Mouse (Mus musculus) left cerebral cortex, postnatal 10 days (tissue): ENCODE results near the gene Dydc2. TPM values are rescaled to one million over a fixed set of nuclear protein-coding genes. Genes with fewer than 3 reads are reported as not detected.

Experiments used
- DNase-seq, 2 experiments: peaks; one replicate each; pipeline ENCODE4 v3.0.0; 2021 to 2022; ENCODE audit warnings: low spot score in 2 of 2, mixed read lengths in 1 of 2; ENCODE audit errors: extremely low spot score in 1 of 2
- intact Hi-C: fragments of 180-260 bp; cut with DNase I; formaldehyde crosslinking; loops from one replicate; pipeline ENCODE4 v1.15.1; 2025
- total RNA-seq, 2 experiments: library from RNA; stranded (reverse); gene quantifications; 2 replicates each; pipeline ENCODE4 v1.2.3; 2021

Gene Dydc2
- total RNA-seq, 2 experiments from 2014 or later = 0.73 to 0.75 TPM

DNA sequence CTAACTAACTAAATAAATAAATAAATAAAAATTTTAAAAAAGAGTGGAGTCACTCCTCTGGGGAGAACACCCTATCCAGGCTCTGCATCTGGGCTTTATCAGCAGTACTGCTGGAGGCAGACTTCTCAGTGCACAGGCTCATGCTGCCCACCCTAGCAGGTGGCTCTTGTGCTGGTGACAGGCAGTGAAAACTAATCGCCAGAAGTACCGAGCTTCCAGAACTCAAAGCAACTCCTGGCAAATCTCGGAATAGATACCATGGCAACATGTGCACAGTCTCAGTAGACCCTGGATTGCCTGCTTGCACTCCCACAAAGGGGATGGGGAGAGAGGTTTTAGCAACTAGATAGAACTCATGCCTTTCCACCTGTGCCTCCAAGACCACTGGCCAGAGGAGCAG is 62.1 kb downstream of the Dydc2 start:
- intact Hi-C loops = no loop called here
- no peak for DNase-seq

DNA sequence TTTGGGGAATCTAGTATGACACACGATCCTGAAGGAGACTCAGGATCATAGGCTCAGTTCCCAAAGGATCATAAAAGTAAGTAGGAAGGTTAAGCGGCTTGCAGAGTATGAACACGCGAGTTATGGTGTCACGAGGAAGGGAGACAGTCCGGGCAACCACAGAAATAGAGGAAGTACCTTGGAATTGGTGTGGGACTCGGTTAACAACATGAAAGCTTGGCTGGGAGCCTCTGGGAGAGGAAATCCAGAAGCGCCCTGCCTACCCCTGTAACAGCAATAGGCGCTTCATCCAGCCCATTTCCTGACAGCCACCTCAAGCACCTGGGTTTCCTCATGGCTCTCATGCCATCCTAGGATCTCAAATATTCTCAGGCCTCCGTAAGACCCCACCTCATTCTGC is 62.7 kb downstream of the Dydc2 start:
- no peak for DNase-seq
- intact Hi-C loops = no loop called here

DNA sequence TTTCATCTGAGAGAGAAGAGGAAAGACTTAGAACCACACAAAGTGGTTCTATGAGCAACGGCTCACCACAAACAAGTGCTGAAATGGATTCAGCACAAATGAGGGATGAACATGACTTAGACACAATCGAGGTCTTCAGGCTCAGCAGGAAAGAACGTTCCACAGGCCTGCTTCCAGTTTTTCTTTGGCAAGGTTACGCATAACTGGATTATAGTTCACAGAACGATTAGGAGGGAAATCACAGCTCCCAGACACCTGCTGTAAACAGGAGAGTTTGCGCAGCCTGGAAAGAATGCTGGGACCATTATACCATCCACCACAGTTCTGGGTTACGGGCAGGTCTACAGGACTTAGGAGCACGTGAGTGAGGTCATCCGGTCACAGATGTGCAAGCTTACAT is 63.3 kb downstream of the Dydc2 start:
- no peak for DNase-seq
- intact Hi-C loops = no loop called here

DNA sequence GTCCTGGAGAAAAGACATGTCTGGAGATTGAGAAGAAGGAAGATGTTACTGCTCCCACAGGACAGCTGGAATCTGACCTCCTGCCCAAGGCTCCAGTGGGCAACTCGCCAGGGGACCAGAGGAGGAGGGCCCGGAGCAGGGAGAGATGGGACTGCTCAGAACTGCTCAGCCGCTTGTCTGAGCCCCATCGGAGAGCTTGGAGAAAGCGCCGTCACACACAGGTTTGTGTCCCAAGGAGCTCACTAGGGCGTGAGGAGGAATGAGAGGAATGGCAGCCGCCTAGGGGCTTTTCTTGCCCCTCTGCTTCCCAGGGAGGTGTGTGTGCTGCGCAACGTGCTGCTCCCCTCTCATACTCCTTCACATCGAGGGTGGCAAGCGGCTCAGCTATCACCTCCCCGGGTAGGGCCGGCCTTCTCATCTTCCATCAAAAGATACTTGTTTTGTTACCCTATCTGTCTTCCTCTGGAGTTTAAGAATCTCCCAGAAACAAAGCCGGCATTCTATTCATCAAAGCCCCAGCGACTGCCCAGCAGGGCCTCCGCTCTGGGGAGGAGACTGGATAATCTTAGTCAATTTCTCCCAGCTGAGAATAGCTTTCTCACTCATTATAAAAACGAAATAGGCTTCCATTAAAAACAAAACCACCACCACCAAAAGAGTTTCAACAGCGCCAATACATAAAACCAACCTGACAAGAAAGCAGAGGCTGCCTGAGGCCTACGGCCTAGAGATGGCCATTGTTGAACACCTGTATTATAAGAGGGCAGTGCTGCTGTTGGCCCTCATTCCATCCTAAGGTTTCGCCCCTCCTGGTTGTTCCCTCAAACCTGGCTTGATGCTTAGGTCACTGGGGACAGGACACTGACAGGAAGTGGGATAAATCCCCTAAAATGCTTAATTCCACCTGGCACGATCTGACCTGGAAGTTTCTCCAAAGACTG is 64.5 kb downstream of the Dydc2 start:
- peak in 1 of 2 experiments; percentile 82 for DNase-seq
- intact Hi-C loops = no loop called here

DNA sequence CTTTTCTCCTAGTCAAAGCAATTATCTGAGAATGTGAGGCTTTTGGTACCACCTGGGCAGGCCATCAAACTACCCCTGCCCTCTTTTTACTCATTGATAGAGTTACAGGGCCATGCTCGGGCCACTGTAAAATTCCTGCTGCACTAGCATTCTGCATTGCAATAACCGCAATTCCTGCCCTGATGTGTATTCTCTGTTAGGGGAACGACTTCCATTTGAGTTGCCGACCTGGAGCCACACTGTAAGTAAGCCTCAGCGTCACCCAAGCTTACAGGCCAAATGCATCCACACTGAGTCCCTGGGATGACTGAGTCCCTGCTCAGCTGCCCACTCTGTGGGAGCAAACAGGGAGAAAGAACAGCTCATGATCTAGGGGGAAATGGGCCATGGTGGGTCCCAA is 67.4 kb downstream of the Dydc2 start:
- intact Hi-C loops = no loop called here
- DNase-seq = no peak

DNA sequence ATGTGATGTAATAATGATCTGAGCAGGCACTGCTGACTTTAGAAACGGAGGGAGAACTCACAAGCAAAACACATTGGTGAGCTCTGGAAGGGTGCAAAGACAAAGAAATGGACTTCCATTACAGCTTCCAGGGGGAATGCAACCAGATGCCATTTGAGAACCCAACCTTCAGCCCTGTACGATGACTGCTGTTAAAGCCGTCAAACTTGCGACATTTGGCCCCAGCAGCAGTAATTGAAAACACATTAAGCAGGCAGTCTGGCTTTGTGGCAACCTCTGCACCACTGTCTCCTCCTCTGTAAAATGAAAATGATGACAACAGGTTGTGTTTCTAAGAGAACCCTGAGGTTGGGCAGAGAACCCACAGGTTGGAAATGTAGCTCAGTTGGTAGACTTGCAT is 68.2 kb downstream of the Dydc2 start:
- intact Hi-C loops = no loop called here
- DNase-seq = no peak

DNA sequence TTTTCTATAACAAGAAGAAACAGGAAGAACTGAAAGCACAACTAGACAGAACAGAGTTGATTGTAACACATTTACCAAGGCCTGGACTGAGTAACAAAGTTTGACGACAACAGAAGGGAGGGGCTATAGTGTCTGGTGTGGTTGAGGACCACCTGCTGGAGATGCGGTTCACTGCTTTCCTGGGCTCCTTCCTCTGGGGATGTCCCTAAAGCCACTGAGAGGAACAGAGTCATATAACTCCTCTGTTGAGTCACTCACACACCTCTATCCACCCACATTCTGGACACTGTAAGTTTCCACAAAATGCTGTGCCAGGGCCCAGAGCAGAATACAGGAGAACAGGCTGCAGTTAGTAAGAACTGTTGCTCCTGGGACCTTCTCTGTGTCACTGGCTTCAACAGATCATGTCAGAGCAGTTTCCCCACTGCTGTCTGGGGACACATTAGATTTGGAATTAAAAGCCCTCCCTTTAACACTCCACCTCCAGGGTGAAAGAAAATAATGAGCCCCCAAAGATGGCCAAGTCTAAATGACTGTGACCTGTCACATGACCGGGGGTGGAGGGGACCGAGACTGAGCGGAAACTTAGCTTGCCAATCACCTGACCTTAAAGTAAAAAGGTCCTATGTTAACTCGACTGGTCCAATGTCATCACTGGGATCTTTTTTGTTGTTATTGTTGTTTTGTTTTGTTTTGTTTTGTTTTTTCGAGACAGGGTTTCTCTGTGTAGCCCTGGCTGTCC is 68.9 kb downstream of the Dydc2 start:
- DNase-seq = no peak
- intact Hi-C loops = no loop called here

Other genes with a start within 250 kb of the Dydc2 start
- 1 to 10 TPM; 3.6 to 4.6 TPM for gene Sh2d4b, start 175.9 kb downstream of the Dydc2 start, total RNA-seq
- 10 to 100 TPM; 63.3 to 64.5 TPM for gene Tspan14, start 102.4 kb downstream of the Dydc2 start, total RNA-seq
- gene Fam213a, start 55.4 kb downstream of the Dydc2 start, total RNA-seq = 100 to 1,000 TPM in 1 of 2 experiments, 10 to 100 TPM in 1; 97.0 to 101 TPM
- not detected for gene Dydc1, start 3.7 kb upstream of the Dydc2 start, total RNA-seq
- gene Mat1a, start 35.8 kb upstream of the Dydc2 start, total RNA-seq = not detected
- not detected for gene Sftpa1, start 62.6 kb upstream of the Dydc2 start, total RNA-seq
- not detected for gene Mbl1, start 82.2 kb upstream of the Dydc2 start, total RNA-seq
- gene Sftpd, start 115.9 kb upstream of the Dydc2 start, total RNA-seq = not detected
- gene Gm2832, start 209.6 kb upstream of the Dydc2 start, total RNA-seq = under 1 TPM; 0.36 to 0.54 TPM